Mouse (Mus musculus) midbrain, embryonic 16.5 days (tissue): ENCODE measurements around the gene Pon2. TPM values are rescaled to one million over a fixed set of nuclear protein-coding genes. Genes with fewer than 3 reads are reported as not detected.

Experiments used
- ATAC-seq: fragments of 200-750 bp; cut with Nextera tagmentation; 2 replicates; pipeline ENCODE4 v1.8.0; 2017; ENCODE audit warnings: moderate TSS enrichment
- H3K27ac ChIP-seq: fragments of 300-500 bp; sonication (generic); 2 replicates; pipeline ENCODE4 v1.5.1; 2014; ENCODE audit warnings: mild to moderate bottlenecking, low read length, mixed read lengths
- H3K27me3 ChIP-seq: fragments of 300-500 bp; sonication (generic); 2 replicates; pipeline ENCODE4 v1.6.1; 2014; ENCODE audit warnings: low read depth, low read length, mixed read lengths; ENCODE audit not compliant: control insufficient read depth, insufficient read depth
- H3K36me3 ChIP-seq: fragments of 300-500 bp; sonication (generic); 2 replicates; pipeline ENCODE4 v1.6.1; 2014; ENCODE audit warnings: mild to moderate bottlenecking, low read length, moderate library complexity, mixed read lengths; ENCODE audit not compliant: control insufficient read depth, insufficient read depth
- H3K4me1 ChIP-seq: fragments of 300-500 bp; sonication (generic); 2 replicates; pipeline ENCODE4 v1.6.1; 2014; ENCODE audit warnings: mild to moderate bottlenecking, low read length, mixed read lengths; ENCODE audit not compliant: control insufficient read depth, insufficient read depth
- H3K4me2 ChIP-seq: fragments of 300-500 bp; sonication (generic); 2 replicates; pipeline ENCODE4 v1.6.1; 2014; ENCODE audit warnings: mild to moderate bottlenecking, low read length, mixed read lengths
- H3K4me3 ChIP-seq: fragments of 300-500 bp; sonication (generic); 2 replicates; pipeline ENCODE4 v1.5.1; 2014; ENCODE audit warnings: low read depth, mild to moderate bottlenecking, low read length, moderate library complexity, mixed read lengths
- H3K9ac ChIP-seq: fragments of 300-500 bp; sonication (generic); 2 replicates; pipeline ENCODE4 v1.6.1; 2014; ENCODE audit warnings: low read depth, low read length, mixed read lengths
- H3K9me3 ChIP-seq: fragments of 300-500 bp; sonication (generic); replicated peaks from 2 replicates; pipeline ENCODE4 v1.6.1; 2014; ENCODE audit warnings: mild to moderate bottlenecking, low read length, mixed read lengths; ENCODE audit not compliant: control insufficient read depth, poor library complexity, severe bottlenecking
- WGBS: fragments of 180-500 bp; shearing (Covaris S2); extraction: QIAGEN DNeasy Blood & Tissue Kit; methylation state at CpG from one replicate; pipeline ENCODE4 v1.1.7; 2014; 5-methylcytosine and 5-hydroxymethylcytosine counted together
- polyA plus RNA-seq: library from polyadenylated mRNA; unstranded; fragments of >200 nt; fragmentation: Nextera tagmentation; extraction: Ambion mirVana; gene quantifications from 2 replicates; pipeline ENCODE4 v1.2.1, GENCODE M21; 2015

Pon2 gene
- polyA plus RNA-seq, 1 experiment from 2014 or later: 27.7 TPM

GRCm38 (mm10) chr6:5254869-5255268, 43.4 kb downstream of the Pon2 start:
- H3K36me3 ChIP-seq: no peaks in the 10 kb centered on the region
- no peak overlapping the region for H3K9ac ChIP-seq
- ATAC-seq: no peak
- H3K4me1 ChIP-seq: no peaks in the 10 kb centered on the region
- WGBS: 96% methylated on average over 2 of the region's 2 CpGs
- H3K27ac ChIP-seq: no peak overlapping the region
- no peak overlapping the region for H3K4me3 ChIP-seq
- H3K4me2 ChIP-seq: no peak overlapping the region
- no peaks in the 10 kb centered on the region for H3K9me3 ChIP-seq
- no peaks in the 10 kb centered on the region for H3K27me3 ChIP-seq

DNA sequence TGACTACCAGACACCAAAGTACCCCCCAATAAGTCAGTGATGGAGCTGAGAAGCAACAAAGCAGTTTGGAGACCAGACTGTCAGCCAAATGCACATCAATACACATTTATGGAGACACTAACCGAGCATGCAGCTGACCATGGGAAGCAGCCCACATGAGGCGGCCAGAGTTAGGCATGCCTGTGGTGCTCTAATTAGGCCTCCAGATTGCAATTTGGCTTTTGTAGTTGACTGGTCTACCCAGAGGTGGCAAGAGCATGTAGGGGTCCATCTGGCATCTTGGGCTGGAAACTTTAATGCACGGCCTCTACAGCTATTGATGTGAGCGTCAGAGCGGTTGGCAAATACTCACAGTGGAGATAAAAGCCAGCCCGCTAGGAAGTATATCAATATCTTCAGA, 52.3 kb downstream of the Pon2 start:
- no peak overlapping the region for H3K27ac ChIP-seq
- no peaks in the 10 kb centered on the region for H3K9me3 ChIP-seq
- ATAC-seq: no peak
- no peaks in the 10 kb centered on the region for H3K4me1 ChIP-seq
- 83% methylated on average over 6 of the region's 6 CpGs for WGBS
- no peaks in the 10 kb centered on the region for H3K27me3 ChIP-seq
- H3K9ac ChIP-seq: no peak overlapping the region
- H3K36me3 ChIP-seq: no peaks in the 10 kb centered on the region
- H3K4me3 ChIP-seq: no peak overlapping the region
- H3K4me2 ChIP-seq: no peak overlapping the region

DNA sequence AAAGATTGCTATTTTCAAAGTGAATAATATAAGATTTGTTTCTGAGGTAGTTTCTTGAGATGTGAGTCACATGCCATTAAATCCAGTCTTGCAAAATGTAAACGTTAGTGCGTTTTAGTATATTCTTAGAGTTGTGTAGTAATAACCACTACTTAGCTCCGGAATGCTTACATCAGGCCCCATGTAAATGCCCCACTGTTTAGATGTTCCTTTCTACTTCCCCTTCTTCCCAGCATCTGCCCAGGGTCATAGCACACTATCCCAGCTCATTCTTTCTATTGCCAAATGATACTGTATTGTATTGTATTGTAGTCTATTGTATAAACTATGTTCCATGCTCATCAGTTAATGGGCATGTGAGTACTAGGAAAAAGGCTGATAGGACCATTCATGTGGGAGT, 59.5 kb downstream of the Pon2 start:
- Histone ChIP-seq H3K36me3 (no peaks in the 10 kb centered on the region), H3K9ac (no peak overlapping the region), H3K4me3 (no peak overlapping the region), H3K4me1 (no peaks in the 10 kb centered on the region), H3K4me2 (no peak overlapping the region), H3K27ac (no peak overlapping the region), H3K27me3 (no peaks in the 10 kb centered on the region), H3K9me3 (no peaks in the 10 kb centered on the region)
- 96% methylated on average over 3 of the region's 3 CpGs for WGBS
- ATAC-seq: no peak

GRCm38 (mm10) chr6:5237510-5237909, 60.7 kb downstream of the Pon2 start:
- Histone ChIP-seq H3K4me1 (no peaks in the 10 kb centered on the region), H3K27ac (no peak overlapping the region), H3K9ac (no peak overlapping the region), H3K36me3 (no peaks in the 10 kb centered on the region), H3K4me2 (no peak overlapping the region), H3K27me3 (no peaks in the 10 kb centered on the region), H3K9me3 (no peaks in the 10 kb centered on the region), H3K4me3 (no peak overlapping the region)
- no peak for ATAC-seq
- WGBS: 94% methylated on average over 4 of the region's 4 CpGs

DNA sequence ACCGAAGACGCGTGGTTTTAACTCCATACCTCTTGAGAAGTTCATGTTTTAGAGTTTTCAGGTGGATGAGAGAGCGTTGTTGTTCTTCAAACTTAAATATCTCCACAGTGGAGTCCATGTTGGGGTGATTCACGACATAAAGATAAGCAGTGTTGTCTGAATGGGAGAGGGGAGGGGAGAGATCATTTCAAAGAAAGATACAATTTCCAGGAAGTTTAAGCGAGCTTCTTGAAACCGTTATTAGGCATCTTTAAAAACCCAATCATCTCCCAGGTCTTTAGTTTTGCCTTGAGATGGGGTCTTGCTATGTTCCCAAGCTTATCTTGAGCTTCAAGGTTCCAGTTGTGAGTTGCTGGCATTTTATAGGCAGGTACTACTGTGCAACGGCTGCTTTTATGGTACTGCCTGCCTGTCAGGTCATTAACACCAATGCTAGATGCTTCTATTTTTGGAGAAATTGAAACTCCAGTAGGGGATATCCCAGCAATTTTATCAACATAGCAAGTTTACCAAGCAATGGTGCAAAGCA, 61.3 kb downstream of the Pon2 start:
- Histone ChIP-seq H3K4me3 (no peak overlapping the region), H3K36me3 (no peaks in the 10 kb centered on the region), H3K9ac (no peak overlapping the region), H3K27ac (no peak overlapping the region), H3K4me1 (no peaks in the 10 kb centered on the region), H3K9me3 (no peaks in the 10 kb centered on the region), H3K4me2 (no peak overlapping the region), H3K27me3 (no peaks in the 10 kb centered on the region)
- 70% methylated on average over 8 of the region's 8 CpGs for WGBS
- ATAC-seq: no peak

DNA sequence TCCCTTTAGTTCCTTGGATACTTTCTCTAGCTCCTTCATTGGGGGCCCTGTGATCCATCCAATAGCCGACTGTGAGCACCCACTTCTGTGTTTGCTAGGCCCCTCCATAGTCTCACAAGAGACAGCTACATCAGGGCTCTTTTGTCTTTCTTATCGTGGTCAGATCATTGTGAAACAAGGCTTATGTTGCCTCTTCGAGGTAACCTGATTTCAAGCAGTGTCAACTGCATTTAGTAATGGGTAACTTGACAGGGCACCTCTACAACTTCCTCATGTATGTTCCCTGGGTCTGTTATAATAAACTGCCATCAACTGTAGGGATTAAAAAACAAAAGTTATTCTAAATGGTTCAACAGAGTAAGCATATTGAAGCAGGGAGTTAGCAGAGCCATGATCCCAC, 63.7 kb downstream of the Pon2 start:
- H3K4me3 ChIP-seq: no peak overlapping the region
- 68% methylated on average over 3 of the region's 3 CpGs for WGBS
- no peak for ATAC-seq
- no peak overlapping the region for H3K9ac ChIP-seq
- H3K36me3 ChIP-seq: no peaks in the 10 kb centered on the region
- no peak overlapping the region for H3K27ac ChIP-seq
- no peak overlapping the region for H3K4me2 ChIP-seq
- H3K4me1 ChIP-seq: no peaks in the 10 kb centered on the region
- no peaks in the 10 kb centered on the region for H3K27me3 ChIP-seq
- H3K9me3 ChIP-seq: no peaks in the 10 kb centered on the region

- no peaks in the 10 kb centered on the region for H3K36me3 ChIP-seq
- WGBS: 97% methylated on average over 1 of the region's 1 CpGs
- no peak overlapping the region for H3K27ac ChIP-seq
- no peak overlapping the region for H3K4me2 ChIP-seq
- H3K4me3 ChIP-seq: no peak overlapping the region
- ATAC-seq: no peak
- H3K9me3 ChIP-seq: no peaks in the 10 kb centered on the region
- no peaks in the 10 kb centered on the region for H3K27me3 ChIP-seq
- no peaks in the 10 kb centered on the region for H3K4me1 ChIP-seq
- H3K9ac ChIP-seq: no peak overlapping the region
These were observed 64.4 kb downstream of the Pon2 start for GRCm38 (mm10) chr6:5233812-5234211.

DNA sequence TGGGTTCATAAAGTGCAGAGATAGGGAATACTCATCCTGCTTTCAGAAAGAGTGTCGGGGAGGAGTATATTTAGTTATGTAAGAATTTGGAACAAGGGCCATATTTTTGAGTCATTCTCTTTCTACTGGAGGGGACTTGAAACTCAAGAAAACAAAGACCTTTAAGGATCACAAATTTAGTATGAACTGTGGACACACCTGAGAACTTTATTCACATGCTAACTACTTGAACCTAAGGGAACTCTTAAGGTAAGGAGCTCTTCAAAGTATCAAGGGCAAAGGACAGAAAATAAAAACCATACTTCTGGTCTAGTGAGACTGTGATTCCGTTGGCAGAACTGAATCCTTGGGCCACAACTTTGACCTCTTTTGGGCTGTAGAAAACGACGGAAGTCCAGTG, 66.2 kb downstream of the Pon2 start:
- 94% methylated on average over 4 of the region's 4 CpGs for WGBS
- Histone ChIP-seq H3K4me1 (no peaks in the 10 kb centered on the region), H3K4me3 (no peak overlapping the region)

GRCm38 (mm10) chr6:5230261-5230660, 68.0 kb downstream of the Pon2 start:
- WGBS: 95% methylated on average over 5 of the region's 5 CpGs
- no peaks in the 10 kb centered on the region for H3K9me3 ChIP-seq

More for the DNA sequence above, 66.2 kb downstream of the Pon2 start:
- no peak overlapping the region for H3K9ac ChIP-seq
- H3K4me2 ChIP-seq: no peak overlapping the region
- H3K27ac ChIP-seq: no peak overlapping the region
- no peak for ATAC-seq
- H3K9me3 ChIP-seq: no peaks in the 10 kb centered on the region
- H3K36me3 ChIP-seq: no peaks in the 10 kb centered on the region
- no peaks in the 10 kb centered on the region for H3K27me3 ChIP-seq

More at GRCm38 (mm10) chr6:5230261-5230660, 68.0 kb downstream of the Pon2 start:
- H3K27ac ChIP-seq: no peak overlapping the region
- no peaks in the 10 kb centered on the region for H3K36me3 ChIP-seq
- H3K4me2 ChIP-seq: no peak overlapping the region
- H3K9ac ChIP-seq: no peak overlapping the region
- no peak overlapping the region for H3K4me3 ChIP-seq
- ATAC-seq: no peak
- H3K4me1 ChIP-seq: no peaks in the 10 kb centered on the region
- H3K27me3 ChIP-seq: no peaks in the 10 kb centered on the region
